Mouse (Mus musculus) midbrain, postnatal 0 days (tissue): ENCODE data around the gene Nudt3. TPM values are rescaled to one million over a fixed set of nuclear protein-coding genes. Genes with fewer than 3 reads are reported as not detected.

Source experiments
- ATAC-seq: fragments of 200-750 bp; cut with Nextera tagmentation; 2 replicates; pipeline ENCODE4 v1.8.0; 2017; ENCODE audit warnings: moderate number of reproducible peaks, mild to moderate bottlenecking, moderate TSS enrichment, moderate library complexity; ENCODE audit not compliant: low FRiP score
- DNase-seq: peaks from one replicate; pipeline ENCODE4 v3.0.0-alpha.2; 2015; ENCODE audit warnings: low spot score
- H3K27ac ChIP-seq: fragments of 300-500 bp; sonication (generic); 2 replicates; pipeline ENCODE4 v1.5.1; 2014; ENCODE audit warnings: low read depth, mild to moderate bottlenecking, low read length, mixed read lengths
- H3K27me3 ChIP-seq: fragments of 300-500 bp; sonication (generic); 2 replicates; pipeline ENCODE4 v1.6.1; 2014; ENCODE audit warnings: low read length, control low read depth, mixed read lengths; ENCODE audit not compliant: insufficient read depth
- H3K36me3 ChIP-seq: fragments of 300-500 bp; sonication (generic); 2 replicates; pipeline ENCODE4 v1.6.1; 2014; ENCODE audit warnings: low read length, control low read depth, mixed read lengths; ENCODE audit not compliant: insufficient read depth
- H3K4me1 ChIP-seq: fragments of 300-500 bp; sonication (generic); 2 replicates; pipeline ENCODE4 v1.6.1; 2014; ENCODE audit warnings: mild to moderate bottlenecking, control low read depth, antibody characterized with exemption, low read length, mixed read lengths; ENCODE audit not compliant: insufficient read depth
- H3K4me2 ChIP-seq: fragments of 300-500 bp; sonication (generic); 2 replicates; pipeline ENCODE4 v1.6.1; 2014; ENCODE audit warnings: low read depth, mild to moderate bottlenecking, low read length, mixed read lengths; ENCODE audit not compliant: poor library complexity, severe bottlenecking
- H3K4me3 ChIP-seq: fragments of 300-500 bp; sonication (generic); 2 replicates; pipeline ENCODE4 v1.5.1; 2014; ENCODE audit warnings: low read depth, mild to moderate bottlenecking, low read length, moderate library complexity
- H3K9ac ChIP-seq: fragments of 300-500 bp; sonication (generic); replicated peaks from 2 replicates; pipeline ENCODE4 v1.6.1; 2014; ENCODE audit warnings: mild to moderate bottlenecking, low read length, moderate library complexity, mixed read lengths; ENCODE audit not compliant: poor library complexity, severe bottlenecking
- H3K9me3 ChIP-seq: fragments of 300-500 bp; sonication (generic); 2 replicates; pipeline ENCODE4 v1.6.1; 2016; ENCODE audit warnings: low read length, control low read depth
- CTCF ChIP-seq: IDR thresholded peaks from 2 replicates; pipeline ENCODE4 v1.5.1; 2016; ENCODE audit warnings: antibody characterized with exemption, mild to moderate bottlenecking
- WGBS: fragments of 180-500 bp; shearing (Covaris S2); extraction: QIAGEN DNeasy Blood & Tissue Kit; methylation state at CpG from one replicate; pipeline ENCODE4 v1.1.7; 2014; 5-methylcytosine and 5-hydroxymethylcytosine counted together
- polyA plus RNA-seq: library from polyadenylated mRNA; unstranded; fragments of >200 nt; fragmentation: Nextera tagmentation; extraction: Ambion mirVana; gene quantifications from 2 replicates; pipeline ENCODE4 v1.2.1, GENCODE M21; 2015
- total RNA-seq: library from RNA; depleted of rRNA; stranded (reverse); fragments of >200 nt; gene quantifications from 2 replicates; pipeline ENCODE4 v1.2.3, GENCODE M21; 2014

Nudt3 gene
- total and polyA plus RNA-seq, 2 experiments from 2014 or later = 203 to 280 TPM

- TF ChIP-seq CTCF = peak; percentile 57
- ATAC-seq (no peak), DNase-seq (peak; percentile 46)
- H3K9ac ChIP-seq = peak overlapping the region; percentile 79
- H3K4me3 ChIP-seq = peak overlapping the region; percentile 68
- peak overlapping the region; percentile 40 for H3K27ac ChIP-seq
- 11% methylated on average over 20 of the region's 20 CpGs for WGBS
- H3K4me1 ChIP-seq = peaks cover 4% of the 10 kb centered on the region
- peaks cover 7% of the 10 kb centered on the region for H3K36me3 ChIP-seq
- peak overlapping the region; percentile 85 for H3K4me2 ChIP-seq
- no peaks in the 10 kb centered on the region for H3K9me3 ChIP-seq
- no peaks in the 10 kb centered on the region for H3K27me3 ChIP-seq
These were observed 58.7 kb downstream of the Nudt3 start for GRCm38 (mm10) chr17:27564391-27565162.

- no peak for ATAC-seq
- Histone ChIP-seq H3K4me2 (peak overlapping the region; percentile 85; the same call in 1 of the 2 replicates), H3K36me3 (peaks cover 7% of the 10 kb centered on the region), H3K27me3 (no peaks in the 10 kb centered on the region), H3K27ac (no peak overlapping the region), H3K4me3 (no peak overlapping the region), H3K9me3 (no peaks in the 10 kb centered on the region), H3K4me1 (peaks cover 7% of the 10 kb centered on the region), H3K9ac (peak overlapping the region; percentile 79; the same call in 1 of the 2 replicates)
- 58% methylated on average over 7 of the region's 7 CpGs for WGBS
- no peak for TF ChIP-seq CTCF
- no peak for DNase-seq
These were observed 59.5 kb downstream of the Nudt3 start for GRCm38 (mm10) chr17:27563771-27564244.

- no peak overlapping the region for H3K27ac ChIP-seq
- no peak overlapping the region for H3K4me2 ChIP-seq
- TF ChIP-seq CTCF = no peak
- DNase-seq = no peak
- H3K4me3 ChIP-seq = no peak overlapping the region
- WGBS = 58% methylated on average over 8 of the region's 11 CpGs
- H3K27me3 ChIP-seq = no peaks in the 10 kb centered on the region
- no peak for ATAC-seq
- H3K9me3 ChIP-seq = no peaks in the 10 kb centered on the region
- H3K9ac ChIP-seq = no peak overlapping the region
- H3K36me3 ChIP-seq = peaks cover 7% of the 10 kb centered on the region
- peaks cover 18% of the 10 kb centered on the region for H3K4me1 ChIP-seq
These were observed 61.3 kb downstream of the Nudt3 start for GRCm38 (mm10) chr17:27561809-27562526.

- 85% methylated on average over 13 of the region's 13 CpGs for WGBS
- Histone ChIP-seq H3K4me3 (no peak overlapping the region), H3K27me3 (no peaks in the 10 kb centered on the region), H3K9me3 (no peaks in the 10 kb centered on the region), H3K4me2 (no peak overlapping the region), H3K36me3 (peaks cover 7% of the 10 kb centered on the region), H3K9ac (no peak overlapping the region), H3K27ac (no peak overlapping the region), H3K4me1 (peaks cover 18% of the 10 kb centered on the region)
- DNase-seq (no peak), ATAC-seq (no peak)
- TF ChIP-seq CTCF = no peak
These were observed 62.3 kb downstream of the Nudt3 start for GRCm38 (mm10) chr17:27560926-27561480.

- Histone ChIP-seq H3K4me2 (no peak overlapping the region), H3K4me3 (no peak overlapping the region), H3K36me3 (peaks cover 7% of the 10 kb centered on the region), H3K27me3 (0 out of 2 replicates have a peak, but pooled peaks cover 5% of the 10 kb centered on the region), H3K9me3 (no peaks in the 10 kb centered on the region), H3K27ac (no peak overlapping the region), H3K4me1 (peaks cover 16% of the 10 kb centered on the region), H3K9ac (no peak overlapping the region)
- DNase-seq (no peak), ATAC-seq (no peak)
- no peak for TF ChIP-seq CTCF
- 78% methylated on average over 12 of the region's 12 CpGs for WGBS
These were observed 63.7 kb downstream of the Nudt3 start for GRCm38 (mm10) chr17:27559596-27559995.
